Mouse (Mus musculus) kidney, postnatal 25 days (tissue): Measurements from ENCODE around the gene 1810055G02Rik.

Experiments
- DNase-seq, 2 experiments: peaks; one replicate each; pipeline ENCODE4 v3.0.0; 2021; ENCODE audit warnings: mixed read lengths in 2 of 2

1810055G02Rik gene

GRCm38 (mm10) chr19:3743851-3744512, 35.9 kb downstream of the 1810055G02Rik start:
- DNase-seq, result peak; percentile 67 to 72

- DNase-seq, result no peak
Measured at GRCm38 (mm10) chr19:3752621-3753239, 44.6 kb downstream of the 1810055G02Rik start.

GRCm38 (mm10) chr19:3753240-3753633, 45.1 kb downstream of the 1810055G02Rik start:
- DNase-seq, result no peak

GRCm38 (mm10) chr19:3753738-3754137, 45.6 kb downstream of the 1810055G02Rik start:
- DNase-seq, result no peak

GRCm38 (mm10) chr19:3757861-3758260, 49.8 kb downstream of the 1810055G02Rik start:
- DNase-seq, result no peak

GRCm38 (mm10) chr19:3765221-3765820, 57.2 kb downstream of the 1810055G02Rik start:
- no peak for DNase-seq

GRCm38 (mm10) chr19:3766378-3766777, 58.3 kb downstream of the 1810055G02Rik start:
- no peak for DNase-seq

GRCm38 (mm10) chr19:3767276-3767780, 59.2 kb downstream of the 1810055G02Rik start, which contains the start of gene Kmt5b:
Gene Kmt5b, plus strand, starts transcription at chr19:3767421.
- DNase-seq, result peak; percentile 45 to 75
